Comparison of ENCODE assay signal across 9 mouse cellular contexts in the genomic region with DNA sequence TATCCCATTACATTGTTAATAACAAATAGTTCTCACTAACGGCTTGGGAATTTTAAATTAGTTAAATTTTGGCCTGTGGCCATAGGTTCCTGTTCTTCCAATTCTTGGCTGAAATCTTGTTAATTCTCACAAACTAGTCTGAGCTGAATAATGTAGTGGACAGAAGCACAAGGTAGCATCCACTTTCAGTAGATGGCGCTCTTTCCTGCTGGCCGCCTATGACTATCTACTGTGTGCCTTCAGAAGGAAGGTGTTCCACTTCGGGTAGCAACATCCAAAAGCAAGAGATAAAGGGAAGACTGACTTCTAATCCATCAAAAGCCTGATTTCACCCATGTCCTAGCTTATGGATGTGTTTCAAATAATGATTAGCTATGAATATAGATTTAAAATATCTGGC.
DNase-seq lines count a peak whose midpoint lies in the region; ATAC-seq and TF ChIP-seq lines count a peak whose summit lies in the region.
"Had no signal": no experiment of that assay in that cellular context is flagged by ENCODE, and none has a peak within 500 bp of the region (broad histone marks: within the 10 kb centered on the region; RNA-seq: fewer than 3 reads in every experiment).

No protein-coding gene starts in this region.

- H3K27ac ChIP-seq in limb, embryonic 14.5 days (replicated peaks; ENCODE audit: low read depth, low read length), result no peak overlapping the region
- no peak overlapping the region for H3K27ac ChIP-seq in limb, embryonic 10.5 days
- no peak overlapping the region for H3K27ac ChIP-seq in forebrain, embryonic 10.5 days
- H3K27ac ChIP-seq: embryonic facial prominence, embryonic 15.5 days had no signal

- peak; percentile 44; the same call in 1 of the 2 replicates for TF ChIP-seq CTCF in brain, embryonic 14.5 days (IDR thresholded peaks at IDR 0.05; ENCODE audit: borderline replicate concordance, extremely low read depth, insufficient read depth, insufficient read length)

- H3K4me1 ChIP-seq in limb, embryonic 14.5 days (ENCODE audit: control insufficient read depth, insufficient read depth, low read length), result no peaks in the 10 kb centered on the region
- H3K4me1 ChIP-seq in limb, embryonic 10.5 days, result no peaks in the 10 kb centered on the region
- H3K4me1 ChIP-seq in forebrain, embryonic 10.5 days, result no peaks in the 10 kb centered on the region
- H3K4me1 ChIP-seq: embryonic facial prominence, embryonic 15.5 days had no signal

- no peak for TF ChIP-seq POLR2A in limb, embryonic 14.5 days (IDR thresholded peaks at IDR 0.05; ENCODE audit: borderline replicate concordance, extremely low read depth, insufficient read depth, insufficient read length)
- no peak for TF ChIP-seq POLR2A in brain, embryonic 14.5 days (IDR thresholded peaks at IDR 0.05; ENCODE audit: borderline replicate concordance, extremely low read depth, insufficient read depth, insufficient read length, poor library complexity, severe bottlenecking)

- no peak for ATAC-seq in limb, embryonic 14.5 days (ENCODE audit: low FRiP score, low read depth)

- no peaks in the 10 kb centered on the region for H3K9me3 ChIP-seq in limb, embryonic 14.5 days (ENCODE audit: control insufficient read depth, low read length)
- H3K9me3 ChIP-seq in limb, embryonic 10.5 days (replicated peaks), result no peaks in the 10 kb centered on the region
- peaks cover 3% of the 10 kb centered on the region for H3K9me3 ChIP-seq in forebrain, embryonic 10.5 days
- H3K9me3 ChIP-seq: embryonic facial prominence, embryonic 15.5 days had no signal

- no peaks in the 10 kb centered on the region for H3K27me3 ChIP-seq in limb, embryonic 14.5 days (ENCODE audit: control insufficient read depth, insufficient read depth, low read length)
- no peaks in the 10 kb centered on the region for H3K27me3 ChIP-seq in limb, embryonic 10.5 days (ENCODE audit: low read depth, poor library complexity, severe bottlenecking)
- no peaks in the 10 kb centered on the region for H3K27me3 ChIP-seq in forebrain, embryonic 10.5 days (ENCODE audit: poor library complexity, severe bottlenecking)
- H3K27me3 ChIP-seq: embryonic facial prominence, embryonic 15.5 days had no signal

- H3K9ac ChIP-seq in limb, embryonic 14.5 days (ENCODE audit: low read depth, low read length, severe bottlenecking), result no peak overlapping the region
- H3K9ac ChIP-seq: embryonic facial prominence, embryonic 15.5 days had no signal

- H3K4me3 ChIP-seq in limb, embryonic 14.5 days (replicated peaks; ENCODE audit: low read length), result no peak overlapping the region
- no peak overlapping the region for H3K4me3 ChIP-seq in limb, embryonic 10.5 days
- no peak overlapping the region for H3K4me3 ChIP-seq in forebrain, embryonic 10.5 days
- H3K4me3 ChIP-seq: embryonic facial prominence, embryonic 15.5 days had no signal

- H3K4me2 ChIP-seq in limb, embryonic 14.5 days (replicated peaks; ENCODE audit: low read depth, low read length, severe bottlenecking), result no peak overlapping the region
- H3K4me2 ChIP-seq: embryonic facial prominence, embryonic 15.5 days had no signal

- intact Hi-C loops in left cerebral cortex, postnatal 25 days (cut with DNase I), result no loop called here

- DNase-seq in adrenal gland, adult 2 months, result peak; percentile 2
- DNase-seq in adrenal gland, adult 8-10 months, result no peak
- peak; percentile 9 for DNase-seq in limb, embryonic 14.5 days (ENCODE audit: low spot score)
- no peak for DNase-seq in limb, embryonic 10.5 days (ENCODE audit: low spot score)
- DNase-seq in brain, embryonic 14.5 days (ENCODE audit: low read depth), result peak; percentile 49
- DNase-seq in left cerebral cortex, postnatal 25 days (ENCODE audit: low spot score in 2 of 2), result peak; percentile 40 to 72
- no peak for DNase-seq in spleen, postnatal 4 days (ENCODE audit: low spot score in 2 of 2)
- no peak for DNase-seq in forebrain, embryonic 10.5 days (ENCODE audit: extremely low spot score, low spot score)

- H3K36me3 ChIP-seq in limb, embryonic 14.5 days (ENCODE audit: control insufficient read depth, insufficient read depth, low read length), result no peaks in the 10 kb centered on the region
- H3K36me3 ChIP-seq in limb, embryonic 10.5 days, result no peaks in the 10 kb centered on the region
- no peaks in the 10 kb centered on the region for H3K36me3 ChIP-seq in forebrain, embryonic 10.5 days (replicated peaks)
- H3K36me3 ChIP-seq: embryonic facial prominence, embryonic 15.5 days had no signal

- WGBS in limb, embryonic 14.5 days, result 44% methylated on average over 4 of the region's 4 CpGs
- 57% methylated on average over 4 of the region's 4 CpGs for WGBS in limb, embryonic 10.5 days
- WGBS in forebrain, embryonic 10.5 days, result 47% methylated on average over 4 of the region's 4 CpGs

Comparison
In these comparisons a context has a peak if more than half of its experiments do, and no peak if none do; other contexts are left out.
1. DNase-seq: peak in adrenal gland, adult 2 months (single experiment), limb, embryonic 14.5 days (single experiment), brain, embryonic 14.5 days (single experiment) and left cerebral cortex, postnatal 25 days (2 of 2); none in adrenal gland, adult 8-10 months (single experiment), limb, embryonic 10.5 days (single experiment), spleen, postnatal 4 days (0 of 2) and forebrain, embryonic 10.5 days (single experiment).